Mouse (Mus musculus) midbrain, embryonic 14.5 days (tissue): ENCODE measurements at regions not wholly inside any gene's neighbourhood (a gene's known extent, or its start where the extent isn't known, plus 50 kb on each side); places are given as distances from the start of the nearest gene placed in this dataset.

Source experiments
- ATAC-seq: fragments of 200-750 bp; cut with Nextera tagmentation; 2 replicates; pipeline ENCODE4 v1.8.0; 2017; ENCODE audit warnings: moderate number of reproducible peaks, moderate library complexity; ENCODE audit not compliant: low FRiP score, low TSS enrichment
- DNase-seq: peaks from one replicate; pipeline ENCODE4 v3.0.0-alpha.2; 2015
- H3K27ac ChIP-seq: fragments of 300-500 bp; sonication (generic); replicated peaks from 2 replicates; pipeline ENCODE4 v1.5.1; 2014; ENCODE audit warnings: mild to moderate bottlenecking, low read depth, low read length, moderate library complexity
- H3K27me3 ChIP-seq: fragments of 300-500 bp; sonication (generic); 2 replicates; pipeline ENCODE4 v1.6.1; 2014; ENCODE audit warnings: low read length, control low read depth, mixed read lengths; ENCODE audit not compliant: control insufficient read depth, insufficient read depth
- H3K36me3 ChIP-seq: fragments of 300-500 bp; sonication (generic); 2 replicates; pipeline ENCODE4 v1.6.1; 2014; ENCODE audit warnings: low read length, control low read depth; ENCODE audit not compliant: control insufficient read depth, insufficient read depth
- H3K4me1 ChIP-seq: fragments of 300-500 bp; sonication (generic); 2 replicates; pipeline ENCODE4 v1.6.1; 2014; ENCODE audit warnings: mild to moderate bottlenecking, antibody characterized with exemption, low read length, control low read depth; ENCODE audit not compliant: control insufficient read depth, insufficient read depth
- H3K4me2 ChIP-seq: fragments of 300-500 bp; sonication (generic); 2 replicates; pipeline ENCODE4 v1.6.1; 2014; ENCODE audit warnings: mild to moderate bottlenecking, low read length, moderate library complexity
- H3K4me3 ChIP-seq: fragments of 300-500 bp; sonication (generic); replicated peaks from 2 replicates; pipeline ENCODE4 v1.5.1; 2014; ENCODE audit warnings: low read depth, low read length
- H3K9ac ChIP-seq: fragments of 300-500 bp; sonication (generic); replicated peaks from 2 replicates; pipeline ENCODE4 v1.6.1; 2014; ENCODE audit warnings: mild to moderate bottlenecking, low read length, moderate library complexity
- H3K9me3 ChIP-seq: fragments of 300-500 bp; sonication (generic); 2 replicates; pipeline ENCODE4 v1.6.1; 2016; ENCODE audit warnings: low read length, control low read depth, mixed read lengths; ENCODE audit not compliant: control insufficient read depth
- WGBS: fragments of 180-500 bp; shearing (Covaris S2); extraction: QIAGEN DNeasy Blood & Tissue Kit; methylation state at CpG from one replicate; pipeline ENCODE4 v1.1.7; 2014; 5-methylcytosine and 5-hydroxymethylcytosine counted together

DNA sequence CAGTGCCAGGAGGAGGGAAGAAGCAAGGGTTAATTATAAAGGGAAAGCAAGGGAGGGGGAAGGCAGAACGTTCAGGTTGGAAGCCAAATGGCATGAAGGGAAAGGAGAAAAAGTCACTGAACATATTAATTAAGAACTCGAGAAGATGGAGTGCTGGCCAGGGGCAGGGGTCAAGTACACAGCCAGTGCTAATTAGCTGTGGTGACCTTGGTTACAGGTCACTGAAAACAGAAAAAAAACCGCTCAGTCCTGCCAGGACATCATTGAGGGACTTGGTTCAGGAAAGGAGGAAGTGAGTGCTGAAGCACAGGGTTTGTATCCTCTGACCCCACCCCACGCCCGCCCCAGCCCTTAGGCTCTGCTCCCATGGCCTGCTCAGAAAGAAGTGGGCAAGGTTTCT is 223.1 kb upstream of the Mocs1 start:
- Histone ChIP-seq H3K9ac (no peak overlapping the region), H3K36me3 (no peaks in the 10 kb centered on the region), H3K9me3 (no peaks in the 10 kb centered on the region), H3K4me3 (no peak overlapping the region), H3K4me2 (no peak overlapping the region), H3K27ac (no peak overlapping the region), H3K27me3 (no peaks in the 10 kb centered on the region), H3K4me1 (no peaks in the 10 kb centered on the region)
- WGBS = 20% methylated on average over 5 of the region's 5 CpGs
- ATAC-seq = no peak
- DNase-seq = no peak

- no peak overlapping the region for H3K27ac ChIP-seq
- H3K36me3 ChIP-seq = no peaks in the 10 kb centered on the region
- no peak overlapping the region for H3K4me2 ChIP-seq
- ATAC-seq = no peak
- H3K4me1 ChIP-seq = no peaks in the 10 kb centered on the region
- no peaks in the 10 kb centered on the region for H3K9me3 ChIP-seq
- WGBS = 43% methylated on average over 1 of the region's 1 CpGs
- no peaks in the 10 kb centered on the region for H3K27me3 ChIP-seq
- peak; percentile 24 for DNase-seq
- no peak overlapping the region for H3K9ac ChIP-seq
- no peak overlapping the region for H3K4me3 ChIP-seq
Observed at GRCm38 (mm10) chr17:49205564-49205963, 222.6 kb upstream of the Mocs1 start.

DNA sequence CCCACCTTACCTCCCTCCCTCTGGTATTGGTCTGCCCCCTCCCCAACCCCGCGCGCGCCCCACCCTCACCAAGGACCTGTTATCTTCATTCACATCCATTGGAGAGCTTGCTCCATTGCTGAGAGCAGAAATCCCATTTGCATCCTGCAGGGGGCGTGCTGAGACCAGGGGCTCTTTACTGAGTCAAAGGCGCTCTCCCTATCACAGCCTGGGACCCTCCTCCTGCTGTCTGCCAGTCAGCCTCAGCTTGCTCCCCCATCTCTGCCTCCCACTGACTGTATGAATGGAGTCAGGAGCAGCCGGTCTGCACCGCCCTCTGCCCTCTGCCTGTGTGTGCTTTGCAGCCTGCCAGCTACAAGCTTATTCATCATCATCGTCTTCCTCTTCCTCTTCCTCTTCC is 221.5 kb upstream of the Mocs1 start:
- no peaks in the 10 kb centered on the region for H3K4me1 ChIP-seq
- no peaks in the 10 kb centered on the region for H3K9me3 ChIP-seq
- no peak overlapping the region for H3K4me3 ChIP-seq
- H3K36me3 ChIP-seq = no peaks in the 10 kb centered on the region
- no peak overlapping the region for H3K4me2 ChIP-seq
- 34% methylated on average over 9 of the region's 9 CpGs for WGBS
- H3K9ac ChIP-seq = no peak overlapping the region
- ATAC-seq (no peak), DNase-seq (peak; percentile 46)
- H3K27ac ChIP-seq = no peak overlapping the region
- H3K27me3 ChIP-seq = no peaks in the 10 kb centered on the region

DNA sequence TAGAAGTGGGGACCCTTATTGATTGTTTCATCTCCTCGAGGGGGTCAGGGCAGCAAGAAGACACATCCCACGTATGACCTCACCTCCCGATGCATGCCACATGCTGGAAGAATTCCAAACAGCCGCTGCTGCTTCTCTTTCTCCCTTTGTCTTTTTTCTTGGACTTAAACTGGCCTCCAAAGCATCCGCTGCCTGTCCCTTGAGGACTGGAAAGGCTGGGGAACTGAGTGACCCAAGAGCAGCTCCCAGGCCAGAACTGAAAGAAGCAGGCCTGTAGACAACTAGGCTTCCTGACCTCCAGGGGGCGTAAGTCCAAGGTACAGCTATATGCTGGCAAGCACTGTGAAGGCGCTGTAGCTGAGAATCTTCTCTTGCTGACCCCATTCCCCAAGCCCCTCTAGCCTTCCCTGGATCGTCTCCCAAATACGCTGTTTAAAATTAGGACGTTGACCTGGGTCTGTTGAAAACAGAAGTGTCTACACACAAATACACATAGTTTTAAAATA is 219.8 kb upstream of the Mocs1 start:
- Histone ChIP-seq H3K9ac (no peak overlapping the region), H3K4me3 (no peak overlapping the region), H3K36me3 (no peaks in the 10 kb centered on the region), H3K4me2 (no peak overlapping the region), H3K9me3 (no peaks in the 10 kb centered on the region), H3K27ac (no peak overlapping the region), H3K27me3 (no peaks in the 10 kb centered on the region), H3K4me1 (no peaks in the 10 kb centered on the region)
- DNase-seq (no peak), ATAC-seq (no peak)
- WGBS = 68% methylated on average over 10 of the region's 10 CpGs

DNA sequence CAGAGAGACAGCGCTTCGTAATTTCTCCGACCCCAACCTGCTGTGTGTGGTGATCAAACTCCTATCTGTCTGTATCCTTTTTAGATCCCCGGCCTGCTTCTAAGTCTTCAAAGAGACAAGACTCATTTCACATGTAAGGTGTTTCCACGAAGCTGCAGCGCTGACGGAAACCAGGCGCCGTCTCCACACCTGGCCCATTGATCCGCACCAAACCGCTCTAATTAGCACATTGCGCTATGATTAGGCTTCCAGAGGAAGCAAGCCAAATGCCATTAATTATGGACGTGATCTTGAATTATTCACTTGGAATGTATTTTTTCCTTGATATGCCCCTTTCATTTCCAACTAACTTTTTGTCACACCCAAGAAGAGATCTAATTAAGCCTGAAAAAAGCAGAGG is 215.2 kb upstream of the Mocs1 start:
- peak; percentile 53; the same call in 1 of the 2 replicates for ATAC-seq

GRCm38 (mm10) chr17:49215281-49215680 is 212.9 kb upstream of the Mocs1 start:
- Histone ChIP-seq H3K27me3 (no peaks in the 10 kb centered on the region), H3K36me3 (no peaks in the 10 kb centered on the region), H3K9me3 (no peaks in the 10 kb centered on the region), H3K4me1 (no peaks in the 10 kb centered on the region; the same call in 1 of the 2 replicates), H3K4me3 (no peak overlapping the region), H3K9ac (no peak overlapping the region), H3K27ac (no peak overlapping the region), H3K4me2 (no peak overlapping the region)
- 93% methylated on average over 8 of the region's 8 CpGs for WGBS
- DNase-seq (no peak), ATAC-seq (no peak)

More for the DNA sequence above, 215.2 kb upstream of the Mocs1 start:
- no peak overlapping the region for H3K27ac ChIP-seq
- DNase-seq = peak; percentile 39
- H3K4me1 ChIP-seq = no peaks in the 10 kb centered on the region
- H3K4me3 ChIP-seq = no peak overlapping the region
- H3K4me2 ChIP-seq = no peak overlapping the region
- WGBS = 72% methylated on average over 13 of the region's 13 CpGs
- no peaks in the 10 kb centered on the region for H3K27me3 ChIP-seq
- no peaks in the 10 kb centered on the region for H3K36me3 ChIP-seq
- H3K9ac ChIP-seq = no peak overlapping the region
- H3K9me3 ChIP-seq = no peaks in the 10 kb centered on the region

GRCm38 (mm10) chr17:49219512-49220197 is 208.5 kb upstream of the Mocs1 start:
- H3K36me3 ChIP-seq = no peaks in the 10 kb centered on the region
- H3K4me2 ChIP-seq = no peak overlapping the region
- 58% methylated on average over 4 of the region's 4 CpGs for WGBS
- no peaks in the 10 kb centered on the region for H3K9me3 ChIP-seq
- H3K27ac ChIP-seq = no peak overlapping the region
- no peaks in the 10 kb centered on the region; the same call in 1 of the 2 replicates for H3K4me1 ChIP-seq
- ATAC-seq (no peak), DNase-seq (no peak)
- H3K9ac ChIP-seq = no peak overlapping the region
- no peaks in the 10 kb centered on the region for H3K27me3 ChIP-seq
- H3K4me3 ChIP-seq = no peak overlapping the region

- Histone ChIP-seq H3K9ac (no peak overlapping the region), H3K27ac (no peak overlapping the region), H3K27me3 (no peaks in the 10 kb centered on the region), H3K4me1 (no peaks in the 10 kb centered on the region; the same call in 1 of the 2 replicates), H3K36me3 (no peaks in the 10 kb centered on the region), H3K4me2 (no peak overlapping the region), H3K4me3 (no peak overlapping the region), H3K9me3 (no peaks in the 10 kb centered on the region)
- 86% methylated on average over 7 of the region's 7 CpGs for WGBS
- ATAC-seq = no peak
- DNase-seq = no peak
Observed at GRCm38 (mm10) chr17:49223212-49223611, 204.9 kb upstream of the Mocs1 start.

DNA sequence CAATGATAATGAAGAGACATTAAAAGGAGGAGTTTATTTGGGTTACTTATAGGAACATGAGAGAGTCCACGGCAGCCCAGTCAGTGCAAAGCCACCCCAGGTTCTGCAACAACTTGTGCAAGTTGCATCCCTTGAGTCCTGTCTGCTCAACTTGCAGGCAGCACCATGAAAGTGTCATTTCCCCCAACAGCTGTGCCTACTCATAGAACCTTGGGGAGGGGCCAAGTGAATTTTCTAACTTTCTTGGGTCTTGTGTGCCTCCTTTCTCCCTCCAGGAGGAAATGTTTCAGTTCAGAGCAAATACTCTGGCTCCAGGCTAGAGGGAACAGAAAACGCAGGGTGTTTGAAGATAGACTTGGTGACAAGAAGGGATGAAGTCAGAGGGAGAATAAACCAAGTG is 204.5 kb upstream of the Mocs1 start:
- no peaks in the 10 kb centered on the region for H3K9me3 ChIP-seq
- H3K36me3 ChIP-seq = no peaks in the 10 kb centered on the region
- H3K4me2 ChIP-seq = no peak overlapping the region
- DNase-seq (no peak), ATAC-seq (no peak)
- H3K4me3 ChIP-seq = no peak overlapping the region
- H3K9ac ChIP-seq = no peak overlapping the region
- H3K27ac ChIP-seq = no peak overlapping the region
- WGBS = 92% methylated on average over 2 of the region's 2 CpGs
- H3K27me3 ChIP-seq = no peaks in the 10 kb centered on the region
- no peaks in the 10 kb centered on the region; the same call in 1 of the 2 replicates for H3K4me1 ChIP-seq
